Mouse (Mus musculus): ENCODE data around the gene AK157302.
"Not testable (repeated sequence)": the region's sequence is repeated elsewhere in the genome, so short reads cannot be mapped to it uniquely, and the experiment has no call there.

The AK157302 gene

DNA sequence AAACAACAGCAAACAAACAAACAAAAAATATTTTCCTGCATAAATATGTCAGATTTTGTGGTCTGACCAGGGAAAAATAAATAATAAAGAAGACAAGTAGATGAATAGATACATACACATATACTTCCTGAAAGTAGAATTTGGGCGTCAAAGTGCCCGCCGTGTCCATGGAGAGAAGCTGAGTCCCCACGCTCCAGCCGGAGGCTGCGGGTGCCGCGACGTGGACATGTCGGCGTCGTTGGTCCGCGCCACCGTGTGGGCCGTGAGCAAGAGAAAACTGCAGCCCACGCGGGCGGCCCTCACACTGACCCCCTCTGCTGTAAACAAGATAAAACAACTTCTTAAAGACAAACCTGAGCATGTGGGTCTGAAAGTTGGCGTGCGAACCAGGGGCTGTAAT, at the start of gene AK157302:
Gene AK157302 (plus strand): TSS at position 144 of the 400 bp plus-strand sequence.
- no peak for DNase-seq

DNA sequence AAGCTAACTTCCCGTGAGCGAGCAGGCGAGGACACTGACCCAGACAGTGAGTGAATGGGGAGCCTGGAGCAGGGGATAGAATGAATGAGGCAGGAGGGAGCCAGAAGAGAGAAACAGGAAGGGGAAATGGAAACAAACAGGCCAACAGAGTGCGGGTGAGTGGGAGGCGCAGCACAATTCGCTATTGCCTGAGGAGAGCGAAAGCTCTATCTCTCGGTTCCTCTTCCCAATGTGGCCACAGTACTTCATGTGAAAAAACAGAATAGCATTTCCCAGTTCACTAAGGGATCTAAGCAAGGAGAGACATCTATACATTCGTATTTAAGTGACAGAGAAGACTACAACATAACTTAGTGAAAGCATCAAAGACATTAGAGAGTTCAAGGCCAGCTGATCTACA, 48.2 kb upstream of the AK157302 start:
- no peak for DNase-seq

DNA sequence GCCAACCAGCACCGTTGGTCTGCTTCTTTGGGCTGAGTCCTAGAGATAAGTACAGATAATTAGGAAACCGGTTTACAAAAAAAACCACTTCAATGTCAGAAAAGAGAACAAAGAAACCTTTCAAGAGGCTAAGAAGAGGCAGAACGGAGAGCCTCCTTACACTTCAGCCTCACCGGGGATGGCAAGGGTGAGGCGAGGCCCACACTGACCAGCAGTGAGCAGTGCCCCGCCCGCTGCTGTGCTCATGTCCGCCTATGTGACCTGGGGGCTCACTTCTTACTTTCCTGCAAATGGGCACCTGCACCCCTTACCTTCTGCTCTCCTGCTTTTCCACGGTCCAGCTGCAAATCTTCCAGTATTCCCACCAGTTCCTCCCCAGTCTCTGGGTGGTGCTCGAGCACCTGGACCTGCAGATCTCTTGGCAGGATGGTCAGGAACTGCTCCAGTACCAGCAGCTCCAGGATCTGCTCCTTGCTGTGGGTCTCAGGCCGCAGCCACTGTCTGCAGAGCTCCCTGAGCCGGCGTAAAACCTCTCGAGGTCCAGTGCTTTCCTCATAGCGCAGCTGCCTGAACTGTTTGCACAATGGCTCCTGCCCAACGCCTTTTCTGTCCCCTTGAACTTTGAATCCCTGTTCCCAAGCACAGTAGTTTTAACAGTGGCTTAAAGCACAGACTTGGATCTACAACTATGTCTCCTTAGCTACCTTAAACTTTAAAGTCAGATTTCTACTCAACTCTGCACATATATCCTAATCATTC, 47.0 kb upstream of the AK157302 start:
- peak; percentile 14 for DNase-seq

DNA sequence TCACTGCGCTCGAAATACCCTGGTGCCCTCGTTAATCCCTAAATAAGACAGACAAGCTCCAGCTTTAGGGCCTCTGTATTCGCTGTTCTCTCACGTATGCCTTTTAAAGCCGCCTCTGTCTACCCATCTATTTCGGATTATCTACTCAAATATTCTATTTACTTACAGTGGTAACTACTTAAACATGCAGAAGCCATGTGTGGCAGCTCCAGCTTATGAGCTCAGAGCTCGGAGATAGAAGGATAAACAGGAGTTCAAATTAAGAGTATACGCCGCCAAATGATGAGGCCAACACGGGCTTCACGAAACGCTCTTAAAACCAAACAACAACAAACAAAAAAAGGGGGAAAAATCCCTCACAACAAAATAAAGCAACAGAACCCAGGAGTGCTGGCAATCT, 42.0 kb upstream of the AK157302 start:
- peak; percentile 13 for DNase-seq

DNA sequence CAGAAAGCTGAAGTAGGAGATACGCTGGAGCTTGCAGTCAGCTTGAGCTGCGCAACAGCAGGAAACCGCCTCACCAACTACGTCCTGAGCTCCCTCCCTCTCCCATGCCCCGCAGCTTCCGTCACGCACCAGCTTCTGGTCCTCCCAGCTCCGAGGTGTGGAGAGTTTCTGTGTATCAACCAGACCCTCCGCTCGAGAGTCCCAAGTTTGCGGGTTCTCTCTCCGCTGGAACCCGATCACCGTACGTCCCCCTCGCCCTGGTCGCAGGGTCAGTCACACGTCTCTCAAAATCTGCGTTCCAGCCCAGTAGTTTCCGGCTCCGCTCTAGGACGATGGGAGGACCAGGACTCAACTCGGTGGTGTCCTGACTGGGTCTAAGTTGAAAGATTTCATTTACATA, 41.6 kb upstream of the AK157302 start, which contains the start of gene Zscan26:
Gene Zscan26 (minus strand): TSS at position 282 of the 400 bp plus-strand sequence.
- peak; percentile 92 for DNase-seq

DNA sequence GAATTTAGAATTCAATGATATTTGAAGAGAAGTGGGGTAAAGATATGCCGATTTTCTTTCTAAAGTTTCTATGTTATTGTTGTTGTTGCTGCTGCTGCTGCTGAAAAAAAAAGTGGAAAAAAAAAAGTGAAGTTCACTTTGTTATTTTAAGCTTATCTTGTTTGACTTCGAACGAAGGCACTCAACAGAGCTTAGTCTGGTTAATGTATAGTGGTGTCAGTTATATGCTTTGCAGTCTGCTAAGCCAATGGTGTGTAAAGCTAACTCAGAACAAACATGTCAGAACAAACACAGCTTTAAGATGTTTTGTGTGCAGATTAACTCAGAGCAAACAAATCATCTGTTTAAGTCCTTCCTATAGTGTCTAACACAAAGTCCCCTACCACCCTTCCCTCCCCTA, 40.9 kb upstream of the AK157302 start:
- no peak for DNase-seq

DNA sequence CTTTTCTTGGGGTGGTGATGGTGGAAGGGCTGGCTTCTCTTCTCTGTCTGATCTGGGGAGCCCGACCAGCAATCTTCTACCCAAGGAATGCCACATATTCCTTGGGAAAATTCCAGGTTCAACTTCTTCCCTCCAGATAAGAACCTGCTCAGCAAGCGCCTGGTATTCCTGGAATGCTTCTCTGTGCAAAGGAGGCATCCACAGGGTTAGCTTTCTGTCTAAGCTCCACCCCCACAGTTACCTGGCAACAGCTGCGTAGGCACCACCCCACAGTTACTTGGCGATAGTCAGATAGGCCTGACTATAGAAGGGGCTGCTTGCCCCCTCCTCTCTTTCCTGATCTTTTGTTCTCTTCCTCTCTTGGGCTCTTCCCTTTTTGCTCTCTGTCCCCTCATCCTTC, 38.7 kb upstream of the AK157302 start:
- no peak for DNase-seq

DNA sequence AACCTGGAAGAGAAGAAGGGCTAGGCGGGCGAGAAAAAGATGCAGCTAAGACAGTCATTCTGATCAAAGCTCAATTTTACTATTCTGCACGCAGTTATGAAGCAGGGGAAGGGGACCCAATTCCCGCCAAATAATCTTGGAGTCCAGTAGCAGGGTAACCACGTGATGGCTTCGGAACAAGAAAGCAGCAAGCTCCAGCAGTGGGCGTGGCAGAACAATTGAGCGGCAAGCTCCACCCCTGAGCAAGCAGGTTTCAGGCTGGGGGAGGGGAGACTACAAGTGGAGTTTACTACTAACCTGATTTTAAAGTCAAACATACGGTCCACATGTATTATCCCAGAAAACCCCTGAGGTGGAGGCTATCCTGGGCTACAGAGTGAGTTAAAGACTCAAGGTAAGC, 32.5 kb upstream of the AK157302 start:
- not testable (repeated sequence) for DNase-seq

DNA sequence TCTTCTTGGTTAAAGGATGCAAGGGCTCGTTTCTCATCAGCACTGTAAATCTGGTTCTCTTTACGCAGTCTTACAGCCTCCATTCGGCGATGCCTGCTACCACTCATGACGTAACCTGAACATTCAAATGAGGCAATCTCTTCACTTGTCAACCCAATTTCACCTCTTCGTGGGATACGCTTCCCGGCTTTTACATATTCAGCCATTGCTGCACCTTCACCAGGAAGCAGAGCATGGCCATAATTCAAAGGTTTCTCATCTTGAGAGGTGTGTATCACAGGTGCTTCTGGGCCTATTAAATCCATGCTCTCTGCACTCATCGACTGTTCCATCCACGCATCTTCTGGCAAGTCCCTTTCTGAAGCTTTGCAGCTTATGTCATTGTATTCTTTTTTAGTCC, 27.7 kb upstream of the AK157302 start:
- no peak for DNase-seq

DNA sequence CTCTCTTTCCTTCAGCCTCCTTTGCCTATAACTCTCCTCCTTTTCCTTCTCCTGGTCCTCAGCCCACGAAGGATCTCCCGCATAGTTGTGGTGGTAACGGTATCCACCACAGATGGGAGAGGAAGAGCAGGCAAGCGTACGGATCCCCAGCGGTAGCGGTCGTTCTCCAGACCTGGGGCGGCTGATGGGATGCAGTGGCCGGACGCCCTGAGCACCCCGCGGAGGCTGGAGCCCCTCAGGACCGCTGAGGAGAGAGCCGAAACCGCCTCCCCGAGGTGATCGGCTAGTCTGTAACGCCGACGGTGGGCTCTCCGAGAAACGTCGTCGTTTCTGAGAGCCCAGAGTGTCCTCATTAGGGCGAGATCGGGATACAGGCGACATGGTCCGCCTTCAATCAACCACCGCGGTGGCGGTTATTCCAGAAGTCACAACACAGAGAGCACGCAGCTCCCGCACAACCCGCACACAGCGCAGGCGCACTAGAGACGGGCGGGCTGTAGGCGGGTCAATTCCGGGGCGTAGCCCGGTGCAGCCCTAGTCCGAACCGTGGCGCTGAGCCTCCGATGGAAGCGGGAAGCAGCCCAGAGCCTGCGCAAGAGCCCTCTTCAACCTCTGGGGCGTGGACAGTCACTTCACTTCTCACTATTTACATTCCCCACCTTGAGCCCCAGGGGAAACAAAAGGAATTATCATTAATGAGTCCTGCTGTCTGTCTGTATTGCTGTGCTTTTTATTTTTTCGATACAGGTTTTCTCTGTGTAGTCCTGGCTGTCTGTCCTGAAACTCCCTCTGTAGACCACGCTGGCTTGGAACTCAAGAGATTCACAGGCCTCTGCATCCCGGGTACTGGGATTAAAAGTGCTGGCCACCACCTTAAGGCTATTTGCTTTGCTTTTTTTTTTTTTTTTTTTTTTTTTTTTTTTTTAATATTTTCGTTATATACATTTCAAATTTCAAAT, 26.7 kb upstream of the AK157302 start, which contains the start of gene Nkapl:
Gene Nkapl (minus strand): TSS at position 449 of the 959 bp plus-strand sequence.
- peak; percentile 78 for DNase-seq

DNA sequence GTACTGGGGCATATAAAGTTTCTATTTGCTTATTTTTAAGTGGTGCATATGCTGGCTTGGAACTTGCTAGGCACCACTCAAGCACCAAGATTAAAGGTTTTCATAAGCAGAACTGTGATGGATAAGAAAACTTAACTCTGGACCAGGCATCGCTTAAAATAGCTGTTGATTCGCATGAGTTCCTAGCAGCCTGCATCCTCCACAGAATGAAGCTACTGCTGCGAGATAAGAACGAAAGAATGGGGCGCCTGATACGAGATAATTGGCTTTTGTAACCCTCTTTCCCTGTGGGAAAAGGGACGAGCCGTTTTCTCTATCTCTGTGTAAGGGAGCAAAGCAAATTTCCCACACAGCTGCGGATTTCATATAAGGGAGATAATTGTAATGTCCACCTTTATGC, 25.9 kb upstream of the AK157302 start:
- DNase-seq, result no peak

DNA sequence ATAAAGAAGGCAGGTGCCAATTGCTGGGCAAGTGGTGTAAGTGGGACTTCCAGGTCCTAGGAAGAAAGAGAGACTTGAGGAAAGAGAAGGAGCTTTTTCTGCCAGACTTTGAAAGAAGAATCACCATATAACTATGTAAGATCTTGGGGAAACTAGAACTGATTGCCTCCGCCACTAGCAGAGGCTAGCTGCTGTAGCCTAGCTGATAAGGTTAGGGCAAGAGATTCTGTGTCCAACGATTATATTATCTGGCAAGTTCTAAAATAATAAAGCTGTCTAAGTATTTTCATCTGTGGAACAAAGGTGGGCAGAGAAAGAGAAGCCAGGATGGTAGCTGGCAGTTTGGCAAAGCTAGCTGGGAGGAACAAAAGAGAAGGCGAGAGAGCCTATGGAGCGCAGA, 22.6 kb upstream of the AK157302 start:
- no peak for DNase-seq

DNA sequence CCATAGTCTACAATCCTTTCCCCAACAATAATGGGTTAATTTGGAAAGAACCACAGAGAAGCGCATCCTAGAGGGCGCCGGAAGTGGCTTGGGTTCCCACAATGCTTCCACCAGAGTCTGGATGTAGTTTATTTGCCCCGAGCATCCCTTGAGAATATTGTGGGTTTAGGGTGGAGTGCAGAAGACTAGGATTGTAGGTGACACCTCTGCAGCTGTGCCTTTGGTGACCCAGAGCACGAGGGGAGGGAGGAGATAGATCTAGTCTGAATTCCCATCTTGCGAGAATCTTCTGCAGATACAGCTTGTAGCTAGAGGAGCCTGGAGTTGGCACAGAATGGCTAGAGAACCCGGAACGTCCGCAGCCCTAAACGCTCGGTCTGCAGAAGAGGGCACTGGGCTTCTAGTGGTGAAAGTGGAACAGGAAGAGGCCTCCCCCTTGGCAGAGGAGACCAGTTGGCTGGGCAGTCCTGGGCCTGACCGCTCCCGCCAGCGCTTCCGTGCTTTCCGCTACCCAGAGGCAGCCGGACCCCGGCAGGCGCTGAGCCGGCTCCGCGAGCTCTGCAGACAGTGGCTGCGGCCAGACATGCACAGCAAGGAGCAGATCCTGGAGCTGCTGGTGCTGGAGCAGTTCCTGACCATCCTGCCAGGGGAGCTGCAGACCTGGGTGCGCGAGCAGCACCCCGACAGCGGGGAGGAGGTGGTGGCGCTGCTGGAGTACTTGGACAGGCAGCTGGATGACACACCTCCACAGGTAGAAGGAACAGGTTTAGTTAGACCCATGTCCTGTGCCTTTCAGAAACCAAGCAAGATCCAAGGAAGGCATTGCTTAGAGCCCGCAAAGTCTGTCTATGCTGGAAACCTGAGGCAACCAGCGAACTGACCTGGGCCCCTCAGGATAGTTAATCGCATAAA, 16.0 kb upstream of the AK157302 start, which contains the start of the genes Zkscan4 and Gm10065:
Gene Zkscan4 (plus strand): TSS at position 149 of the 912 bp plus-strand sequence.
Gene Gm10065 (minus strand): TSS at position 683 of the 912 bp plus-strand sequence.
- peak; percentile 71 for DNase-seq

DNA sequence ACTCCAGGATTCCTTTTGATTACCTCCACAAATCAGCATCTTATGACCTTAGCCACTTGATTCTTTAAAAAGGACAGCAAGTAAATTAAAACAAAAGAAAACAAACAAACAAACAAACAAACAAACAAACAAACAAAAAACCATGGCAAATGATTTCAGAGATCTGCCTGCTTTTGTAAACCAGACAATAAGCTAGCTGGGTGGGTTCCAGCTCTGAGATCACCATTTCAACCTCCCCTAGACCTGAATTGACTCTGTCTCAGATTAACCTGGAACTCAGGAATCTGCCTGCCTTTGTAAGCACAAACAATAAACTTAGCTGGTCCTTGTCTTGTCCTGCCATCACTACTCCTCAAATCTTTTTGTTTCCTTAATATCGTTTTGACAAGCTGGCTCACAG, 8.1 kb upstream of the AK157302 start:
- no peak for DNase-seq

DNA sequence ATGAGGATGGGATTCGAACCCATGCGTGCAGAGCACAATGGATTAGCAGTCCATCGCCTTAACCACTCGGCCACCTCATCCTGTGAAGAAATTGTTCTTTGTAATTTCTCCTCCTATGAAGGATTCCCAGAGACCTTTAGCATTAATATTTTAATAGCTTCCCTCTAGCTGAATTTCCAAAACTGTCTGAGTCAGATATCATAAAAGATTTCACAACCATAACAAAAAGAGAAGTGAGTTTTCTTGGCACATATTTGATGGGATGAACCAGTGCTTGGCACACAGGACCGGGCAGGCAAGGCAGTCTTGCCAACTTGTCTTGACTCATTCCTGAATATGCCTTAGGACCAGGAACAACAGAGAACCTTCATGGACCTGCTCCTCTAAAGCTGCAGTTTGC, 2.2 kb upstream of the AK157302 start:
- no peak for DNase-seq

DNA sequence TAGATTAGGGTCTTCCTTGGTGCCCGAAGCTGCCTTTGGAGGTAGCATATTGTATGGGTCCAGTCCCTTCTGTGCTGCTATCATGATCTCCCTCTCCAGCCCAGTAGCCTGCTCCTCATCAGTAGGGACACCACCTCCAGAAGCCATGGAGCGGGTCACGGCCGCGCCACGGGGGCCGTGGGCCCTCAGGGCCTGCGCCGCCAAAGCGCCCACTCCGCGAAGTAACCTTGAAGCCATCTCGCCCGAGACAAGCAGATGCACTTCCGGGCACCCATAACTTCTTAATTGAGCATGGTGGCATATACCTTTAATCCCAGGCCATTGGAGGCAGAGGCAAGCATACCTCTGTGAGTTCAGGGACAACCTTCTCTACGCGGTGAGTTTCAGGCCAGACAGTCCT, 6.2 kb downstream of the AK157302 start, which contains the start of gene Gm11273:
Gene Gm11273 (minus strand): TSS at position 237 of the 400 bp plus-strand sequence.
- DNase-seq, result not testable (repeated sequence)

DNA sequence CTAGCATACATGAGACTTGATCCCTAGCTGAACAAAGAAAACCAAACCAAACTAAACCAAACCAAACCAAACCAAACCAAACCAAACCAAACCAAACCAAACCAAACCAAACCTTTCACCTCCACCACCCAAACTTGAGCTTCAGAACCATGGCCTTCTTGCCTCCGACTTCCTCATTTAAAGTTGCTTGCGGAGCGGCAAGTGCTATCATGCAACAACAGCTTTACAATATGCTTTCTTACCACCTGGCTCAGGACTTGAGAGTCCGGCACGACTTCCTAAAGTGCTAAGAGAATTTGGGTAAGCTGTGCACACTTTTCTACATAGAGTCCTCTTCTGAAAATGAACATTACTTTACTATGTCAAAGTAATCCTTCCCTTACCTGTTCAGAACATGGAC, 7.3 kb downstream of the AK157302 start:
- DNase-seq, result no peak

DNA sequence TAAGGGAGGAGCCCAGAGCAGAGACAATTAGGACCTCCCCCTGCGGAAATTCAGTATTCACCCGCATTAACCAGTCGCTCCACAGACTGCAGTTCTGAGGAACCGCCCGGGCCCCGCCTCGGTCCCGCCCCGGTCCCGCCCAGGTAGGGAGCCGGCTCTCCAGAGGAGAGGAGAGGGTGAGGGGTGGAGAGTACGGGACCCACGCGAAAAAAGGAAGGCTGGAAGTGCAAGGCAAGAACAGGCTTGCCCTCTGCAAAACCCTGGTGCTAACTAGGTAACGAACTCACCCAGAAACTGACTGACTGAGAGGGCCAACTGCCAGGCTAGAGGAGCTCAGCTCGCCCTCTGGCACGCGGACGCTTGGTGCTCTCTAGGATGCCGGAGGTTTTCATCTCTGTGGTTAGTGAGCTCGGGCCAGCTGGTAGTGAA, 11.2 kb downstream of the AK157302 start:
- DNase-seq, result peak; percentile 83

DNA sequence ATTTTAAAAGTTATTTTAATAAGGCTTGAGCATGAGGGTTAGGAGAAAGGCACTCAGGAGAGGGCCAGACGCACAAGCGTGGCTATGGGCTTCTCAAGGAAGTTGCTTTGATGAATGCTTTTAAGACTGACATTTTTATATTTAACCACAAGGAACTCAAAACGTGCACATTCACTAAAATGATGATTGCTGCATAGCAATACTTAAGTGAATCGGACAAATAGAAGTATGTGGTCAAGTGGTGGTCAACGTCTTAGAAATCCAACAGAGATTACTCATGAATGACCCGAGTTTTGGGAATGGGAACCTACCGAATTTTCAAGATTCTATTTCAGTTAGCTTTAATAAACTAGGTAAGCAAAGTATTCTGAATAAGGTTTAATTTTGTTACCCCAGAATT, 35.1 kb downstream of the AK157302 start:
- no peak for DNase-seq

DNA sequence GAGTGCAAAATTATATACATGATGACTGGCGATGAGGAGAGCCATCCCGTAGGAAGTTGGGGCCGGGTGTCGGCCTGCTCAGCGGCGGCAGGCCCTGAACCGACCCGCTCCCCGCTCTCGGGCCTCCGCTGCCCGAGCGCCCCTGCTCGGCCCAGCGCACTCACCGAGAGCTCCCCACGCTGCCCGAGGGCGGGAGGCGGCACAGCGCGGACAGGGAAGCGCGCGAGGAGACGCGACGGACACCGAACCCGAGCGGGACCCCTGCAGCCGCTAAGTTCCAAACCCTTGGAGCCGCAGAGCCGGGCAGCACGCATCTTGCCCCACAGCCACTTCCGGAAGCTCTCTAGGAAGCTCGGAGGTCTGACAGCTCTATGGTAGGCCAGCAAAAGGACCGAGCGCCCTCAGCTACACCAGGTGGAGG, 35.8 kb downstream of the AK157302 start, which contains the start of gene Zkscan8:
Gene Zkscan8 (minus strand): TSS at position 340 of the 421 bp plus-strand sequence.
- peak; percentile 91 for DNase-seq

DNA sequence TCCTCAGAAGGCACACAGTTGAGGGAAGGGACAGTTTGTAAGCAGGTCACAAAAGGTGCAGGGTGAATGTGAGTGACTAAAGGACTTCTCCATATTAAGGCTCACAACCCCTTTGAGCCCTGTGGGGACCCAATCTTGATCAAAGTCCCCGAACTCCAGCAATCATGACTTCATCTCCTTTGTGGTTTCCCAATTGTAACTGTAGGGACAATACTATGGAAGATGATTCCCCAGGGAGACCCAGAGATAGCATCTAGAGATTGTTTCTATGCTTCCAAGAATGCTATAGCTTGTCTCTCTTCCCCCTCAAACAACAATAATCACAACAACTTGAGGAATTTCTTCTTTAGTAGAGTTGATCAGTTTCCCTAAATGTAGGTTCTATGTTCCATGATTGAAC, 47.7 kb downstream of the AK157302 start, which contains the start of gene Olfr1366:
Gene Olfr1366 (minus strand): TSS at position 101 of the 400 bp plus-strand sequence.
- DNase-seq, result no peak

Measured in kidney, adult 9 months (tissue).